Mouse (Mus musculus): ENCODE results near the gene Fam155a. TPM values are rescaled to one million over a fixed set of nuclear protein-coding genes. Genes with fewer than 3 reads are reported as not detected.

Gene Fam155a
- polyA plus RNA-seq, 1 experiment from 2014 or later = 2.1 TPM

DNA sequence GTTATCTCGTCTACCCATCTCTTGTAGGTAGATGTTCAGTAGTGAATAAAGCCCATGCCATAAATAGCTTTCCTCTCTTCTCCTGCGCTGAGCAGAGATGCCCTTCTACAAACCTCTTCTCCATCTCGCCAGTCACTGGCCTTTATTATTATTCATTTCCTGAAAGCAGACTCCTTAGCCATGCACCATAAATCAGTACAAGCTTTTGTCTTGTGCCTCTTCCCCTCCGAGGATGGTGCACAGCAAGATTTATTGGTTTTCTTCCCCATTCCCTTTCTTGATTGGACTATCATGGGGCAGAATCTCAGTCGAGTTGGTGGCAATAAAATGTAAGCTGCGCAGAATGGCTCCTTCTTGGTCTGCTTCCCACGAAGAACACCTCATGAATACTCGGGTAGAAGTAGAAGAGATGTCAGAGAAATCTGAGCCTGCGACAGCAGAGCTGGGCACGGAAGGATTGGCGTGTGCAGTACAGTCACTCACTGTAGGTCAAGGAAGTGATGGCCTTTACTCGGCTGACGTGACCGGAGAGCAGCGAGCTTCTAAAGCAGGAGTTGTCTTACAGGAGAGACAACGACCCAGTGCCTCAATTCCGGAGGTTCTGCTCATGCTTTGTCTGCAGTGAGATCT lies 590.2 kb downstream of the Fam155a start:
- ATAC-seq (ENCODE audit: insufficient number of reproducible peaks, insufficient read depth, low FRiP score, low read depth) = no peak
- H3K9me3 ChIP-seq (ENCODE audit: control insufficient read depth, low read depth, low read length) = no peaks in the 10 kb centered on the region
- no peaks in the 10 kb centered on the region for H3K4me1 ChIP-seq (ENCODE audit: control insufficient read depth, insufficient read depth, low read length)
- no peak overlapping the region for H3K4me3 ChIP-seq (ENCODE audit: low read depth, low read length)
- H3K36me3 ChIP-seq (ENCODE audit: control insufficient read depth, insufficient read depth, low read length) = no peaks in the 10 kb centered on the region
- no peaks in the 10 kb centered on the region for H3K27me3 ChIP-seq (ENCODE audit: control insufficient read depth, insufficient read depth, low read length)
- no peak overlapping the region for H3K9ac ChIP-seq (replicated peaks; ENCODE audit: low read depth, low read length)
- no peak overlapping the region for H3K4me2 ChIP-seq (replicated peaks; ENCODE audit: low read depth, low read length)
- H3K27ac ChIP-seq (ENCODE audit: low read length) = no peak overlapping the region
- 68% methylated on average over 17 of the region's 17 CpGs for WGBS

GRCm38 (mm10) chr8:9176974-9177373 lies 594.0 kb downstream of the Fam155a start:
- ATAC-seq (ENCODE audit: insufficient number of reproducible peaks, insufficient read depth, low FRiP score, low read depth) = no peak
- H3K4me2 ChIP-seq (replicated peaks; ENCODE audit: low read depth, low read length) = no peak overlapping the region
- WGBS = 76% methylated on average over 7 of the region's 7 CpGs

DNA sequence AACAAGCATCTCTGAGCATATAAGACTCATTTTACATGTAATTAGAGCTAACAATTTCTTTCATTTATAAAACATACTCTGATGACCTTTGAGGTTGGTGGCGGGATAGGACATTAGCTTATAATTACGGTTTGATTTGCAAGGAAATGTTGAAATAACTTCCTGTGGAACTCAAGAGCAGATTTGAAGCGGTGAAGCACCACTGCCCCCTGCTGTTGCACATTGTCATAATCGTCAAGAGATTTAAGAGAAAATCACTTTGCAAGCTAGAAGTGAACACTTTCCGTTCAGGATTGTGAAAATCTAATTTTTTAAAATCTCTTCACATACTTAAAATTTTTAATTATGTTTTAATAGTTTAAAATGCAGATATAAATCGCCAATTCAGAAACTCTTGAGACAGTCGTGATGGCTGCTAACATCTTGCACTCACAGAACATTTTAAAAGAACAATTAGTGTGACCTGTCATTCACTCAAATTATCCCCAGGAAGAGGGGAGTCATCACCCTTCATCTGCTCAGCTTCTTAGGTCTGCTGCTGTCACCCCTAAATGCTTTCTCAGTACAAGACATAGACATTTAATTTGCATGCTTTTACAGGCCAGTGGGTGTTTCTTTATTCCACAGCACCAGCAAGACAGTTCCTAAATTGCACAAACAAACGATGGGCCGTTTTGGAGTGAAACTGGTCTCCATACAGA lies 595.9 kb downstream of the Fam155a start:
- no peak overlapping the region for H3K4me2 ChIP-seq (replicated peaks; ENCODE audit: low read depth, low read length)
- no peaks in the 10 kb centered on the region for H3K4me1 ChIP-seq (ENCODE audit: control insufficient read depth, insufficient read depth, low read length)
- no peak overlapping the region for H3K27ac ChIP-seq (ENCODE audit: low read length)
- H3K9ac ChIP-seq (replicated peaks; ENCODE audit: low read depth, low read length) = no peak overlapping the region
- no peaks in the 10 kb centered on the region for H3K9me3 ChIP-seq (ENCODE audit: control insufficient read depth, low read depth, low read length)
- H3K36me3 ChIP-seq (ENCODE audit: control insufficient read depth, insufficient read depth, low read length) = no peaks in the 10 kb centered on the region
- no peak overlapping the region for H3K4me3 ChIP-seq (ENCODE audit: low read depth, low read length)
- no peaks in the 10 kb centered on the region for H3K27me3 ChIP-seq (ENCODE audit: control insufficient read depth, insufficient read depth, low read length)
- 28% methylated on average over 9 of the region's 9 CpGs for WGBS
- ATAC-seq (ENCODE audit: insufficient number of reproducible peaks, insufficient read depth, low FRiP score, low read depth) = no peak

More at GRCm38 (mm10) chr8:9176974-9177373, 594.0 kb downstream of the Fam155a start:
- no peaks in the 10 kb centered on the region for H3K9me3 ChIP-seq (ENCODE audit: control insufficient read depth, low read depth, low read length)
- H3K4me1 ChIP-seq (ENCODE audit: control insufficient read depth, insufficient read depth, low read length) = no peaks in the 10 kb centered on the region
- no peak overlapping the region for H3K4me3 ChIP-seq (ENCODE audit: low read depth, low read length)
- H3K9ac ChIP-seq (replicated peaks; ENCODE audit: low read depth, low read length) = no peak overlapping the region
- no peaks in the 10 kb centered on the region for H3K27me3 ChIP-seq (ENCODE audit: control insufficient read depth, insufficient read depth, low read length)
- H3K27ac ChIP-seq (ENCODE audit: low read length) = no peak overlapping the region
- no peaks in the 10 kb centered on the region for H3K36me3 ChIP-seq (ENCODE audit: control insufficient read depth, insufficient read depth, low read length)

GRCm38 (mm10) chr8:9171848-9172247 lies 599.1 kb downstream of the Fam155a start:
- Histone ChIP-seq H3K9ac (replicated peaks; ENCODE audit: low read depth, low read length) (no peak overlapping the region), H3K4me1 (ENCODE audit: control insufficient read depth, insufficient read depth, low read length) (0 out of 2 replicates have a peak, but pooled peaks cover 4% of the 10 kb centered on the region), H3K36me3 (ENCODE audit: control insufficient read depth, insufficient read depth, low read length) (no peaks in the 10 kb centered on the region), H3K4me3 (ENCODE audit: low read depth, low read length) (no peak overlapping the region), H3K27me3 (ENCODE audit: control insufficient read depth, insufficient read depth, low read length) (no peaks in the 10 kb centered on the region), H3K9me3 (ENCODE audit: control insufficient read depth, low read depth, low read length) (no peaks in the 10 kb centered on the region), H3K27ac (ENCODE audit: low read length) (no peak overlapping the region), H3K4me2 (replicated peaks; ENCODE audit: low read depth, low read length) (no peak overlapping the region)
- ATAC-seq (ENCODE audit: insufficient number of reproducible peaks, insufficient read depth, low FRiP score, low read depth) = peak; percentile 48; the same call in 1 of the 2 replicates
- 44% methylated on average over 5 of the region's 5 CpGs for WGBS

DNA sequence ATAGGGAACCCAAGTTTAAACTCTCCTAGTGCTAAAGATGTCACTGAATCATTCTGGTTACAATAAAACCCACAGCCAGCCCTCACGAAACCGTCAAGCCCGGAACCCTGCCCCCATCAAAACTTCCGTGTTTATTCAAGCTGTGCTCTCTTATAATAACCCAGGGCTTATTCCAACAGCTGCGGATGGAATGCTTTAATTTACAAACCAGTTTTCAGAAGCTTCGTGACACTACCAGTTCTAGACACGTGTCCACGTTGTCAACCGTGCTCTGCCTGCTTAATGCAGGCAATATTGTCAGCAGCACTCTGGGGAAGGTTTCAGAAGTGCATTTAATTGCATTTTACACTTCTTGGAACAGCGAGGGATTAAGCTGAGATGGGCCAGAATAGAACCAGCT lies 603.0 kb downstream of the Fam155a start:
- Histone ChIP-seq H3K27me3 (ENCODE audit: control insufficient read depth, insufficient read depth, low read length) (no peaks in the 10 kb centered on the region), H3K4me3 (ENCODE audit: low read depth, low read length) (no peak overlapping the region), H3K4me2 (replicated peaks; ENCODE audit: low read depth, low read length) (no peak overlapping the region), H3K27ac (ENCODE audit: low read length) (no peak overlapping the region), H3K36me3 (ENCODE audit: control insufficient read depth, insufficient read depth, low read length) (no peaks in the 10 kb centered on the region), H3K9me3 (ENCODE audit: control insufficient read depth, low read depth, low read length) (no peaks in the 10 kb centered on the region), H3K9ac (replicated peaks; ENCODE audit: low read depth, low read length) (no peak overlapping the region), H3K4me1 (ENCODE audit: control insufficient read depth, insufficient read depth, low read length) (0 out of 2 replicates have a peak, but pooled peaks cover 4% of the 10 kb centered on the region)
- 36% methylated on average over 10 of the region's 10 CpGs for WGBS
- ATAC-seq (ENCODE audit: insufficient number of reproducible peaks, insufficient read depth, low FRiP score, low read depth) = no peak

DNA sequence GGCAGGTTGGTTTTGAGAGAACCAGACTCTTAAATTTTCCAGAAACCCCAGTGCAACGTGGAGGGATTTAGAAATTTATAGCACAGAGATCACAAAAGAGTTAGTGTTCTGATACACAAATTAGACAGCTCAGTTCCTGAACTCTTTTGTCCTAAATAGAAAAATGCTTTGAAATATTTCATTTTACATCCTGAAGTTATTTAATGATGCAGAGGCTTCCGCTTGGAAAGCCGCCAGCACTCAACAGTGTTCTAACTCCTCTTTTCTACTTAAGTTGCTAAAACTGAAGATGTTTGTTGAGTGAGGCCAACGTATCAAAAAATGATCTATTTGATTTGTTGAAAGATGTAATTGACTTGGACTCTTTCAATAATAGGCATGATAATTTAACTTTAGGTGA lies 609.4 kb downstream of the Fam155a start:
- peaks cover 6% of the 10 kb centered on the region; the same call in 1 of the 2 replicates for H3K4me1 ChIP-seq (ENCODE audit: control insufficient read depth, insufficient read depth, low read length)

GRCm38 (mm10) chr8:9159322-9159721 lies 611.6 kb downstream of the Fam155a start:
- Histone ChIP-seq H3K9me3 (ENCODE audit: control insufficient read depth, low read depth, low read length) (no peaks in the 10 kb centered on the region), H3K36me3 (ENCODE audit: control insufficient read depth, insufficient read depth, low read length) (no peaks in the 10 kb centered on the region), H3K9ac (replicated peaks; ENCODE audit: low read depth, low read length) (no peak overlapping the region), H3K4me3 (ENCODE audit: low read depth, low read length) (no peak overlapping the region), H3K27ac (ENCODE audit: low read length) (no peak overlapping the region), H3K4me2 (replicated peaks; ENCODE audit: low read depth, low read length) (no peak overlapping the region), H3K4me1 (ENCODE audit: control insufficient read depth, insufficient read depth, low read length) (peaks cover 6% of the 10 kb centered on the region; the same call in 1 of the 2 replicates), H3K27me3 (ENCODE audit: control insufficient read depth, insufficient read depth, low read length) (no peaks in the 10 kb centered on the region)
- 72% methylated on average over 7 of the region's 7 CpGs for WGBS
- no peak for ATAC-seq (ENCODE audit: insufficient number of reproducible peaks, insufficient read depth, low FRiP score, low read depth)

More for the DNA sequence above, 609.4 kb downstream of the Fam155a start:
- H3K9me3 ChIP-seq (ENCODE audit: control insufficient read depth, low read depth, low read length) = no peaks in the 10 kb centered on the region
- no peaks in the 10 kb centered on the region for H3K36me3 ChIP-seq (ENCODE audit: control insufficient read depth, insufficient read depth, low read length)
- no peak for ATAC-seq (ENCODE audit: insufficient number of reproducible peaks, insufficient read depth, low FRiP score, low read depth)
- no peak overlapping the region for H3K9ac ChIP-seq (replicated peaks; ENCODE audit: low read depth, low read length)
- no peak overlapping the region for H3K4me3 ChIP-seq (ENCODE audit: low read depth, low read length)
- H3K4me2 ChIP-seq (replicated peaks; ENCODE audit: low read depth, low read length) = no peak overlapping the region
- WGBS = 63% methylated on average over 4 of the region's 4 CpGs
- no peak overlapping the region for H3K27ac ChIP-seq (ENCODE audit: low read length)
- no peaks in the 10 kb centered on the region for H3K27me3 ChIP-seq (ENCODE audit: control insufficient read depth, insufficient read depth, low read length)

DNA sequence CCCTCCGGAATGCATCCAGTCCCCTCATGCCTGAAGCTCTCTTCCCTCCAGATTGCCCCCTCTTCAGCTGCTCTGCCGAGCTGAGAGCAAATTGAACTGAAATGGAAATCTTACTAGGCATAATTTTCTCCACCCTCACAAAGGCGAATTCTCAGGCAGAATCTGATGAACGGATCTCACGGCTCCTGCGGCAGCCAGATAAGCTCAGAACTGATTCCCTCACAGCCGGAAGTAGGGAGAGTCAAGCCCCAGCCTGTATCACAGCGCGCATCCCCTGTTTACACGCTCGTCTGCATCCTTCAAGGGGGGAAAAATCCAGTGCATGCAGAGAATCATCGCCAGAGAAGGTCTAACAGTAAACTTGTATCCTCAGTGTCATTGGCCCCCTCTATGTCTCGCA lies 612.3 kb downstream of the Fam155a start:
- Histone ChIP-seq H3K9ac (replicated peaks; ENCODE audit: low read depth, low read length) (no peak overlapping the region), H3K27ac (ENCODE audit: low read length) (no peak overlapping the region), H3K9me3 (ENCODE audit: control insufficient read depth, low read depth, low read length) (no peaks in the 10 kb centered on the region), H3K4me1 (ENCODE audit: control insufficient read depth, insufficient read depth, low read length) (peaks cover 6% of the 10 kb centered on the region; the same call in 1 of the 2 replicates), H3K36me3 (ENCODE audit: control insufficient read depth, insufficient read depth, low read length) (no peaks in the 10 kb centered on the region), H3K27me3 (ENCODE audit: control insufficient read depth, insufficient read depth, low read length) (no peaks in the 10 kb centered on the region), H3K4me2 (replicated peaks; ENCODE audit: low read depth, low read length) (no peak overlapping the region), H3K4me3 (ENCODE audit: low read depth, low read length) (no peak overlapping the region)
- 65% methylated on average over 13 of the region's 13 CpGs for WGBS
- no peak for ATAC-seq (ENCODE audit: insufficient number of reproducible peaks, insufficient read depth, low FRiP score, low read depth)

All from stomach, embryonic 14.5 days (tissue).